In the genomic region with DNA sequence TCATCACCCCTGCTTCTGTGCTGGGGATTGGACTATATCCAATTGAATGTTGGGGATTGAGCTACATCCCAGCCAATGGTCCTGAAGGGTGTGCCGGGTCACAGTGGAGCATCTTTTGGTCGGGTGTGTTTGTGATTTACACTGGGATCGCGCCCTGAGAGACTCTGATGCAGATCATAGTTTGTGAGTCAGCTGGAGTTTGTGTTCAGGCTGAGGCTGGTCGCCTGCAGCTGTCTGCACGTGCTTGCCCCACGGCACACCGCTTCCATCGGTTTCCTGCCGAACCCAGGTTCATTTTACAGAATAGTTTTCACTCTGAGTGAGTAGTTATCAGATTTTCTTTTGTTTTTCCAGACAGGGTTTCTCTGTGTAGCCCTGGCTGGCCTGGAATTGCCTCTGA, we compare ENCODE assay signal across 16 mouse cellular contexts. TPM values are rescaled to one million over a fixed set of nuclear protein-coding genes. Genes with fewer than 3 reads are reported as not detected.
A peak's percentile ranks its signal among the peaks of the same experiment; 100 is the strongest.
DNase-seq lines count a peak whose midpoint lies in the region; ATAC-seq and TF ChIP-seq lines count a peak whose summit lies in the region.
"Had no signal": no experiment of that assay in that cellular context is flagged by ENCODE, and none has a peak within 500 bp of the region (broad histone marks: within the 10 kb centered on the region; RNA-seq: fewer than 3 reads in every experiment).

No protein-coding gene starts in this region.

- no peak overlapping the region for H3K4me2 ChIP-seq in embryonic facial prominence, embryonic 15.5 days (replicated peaks)
- H3K4me2 ChIP-seq in stomach, embryonic 16.5 days (ENCODE audit: low read depth, low read length), result no peak overlapping the region
- no peak overlapping the region for H3K4me2 ChIP-seq in lung, postnatal 0 days (replicated peaks; ENCODE audit: low read depth, low read length)
- H3K4me2 ChIP-seq: intestine, embryonic 15.5 days; midbrain, embryonic 13.5 days had no signal

- 29% methylated on average over 10 of the region's 10 CpGs for WGBS in embryonic facial prominence, embryonic 15.5 days
- 45% methylated on average over 10 of the region's 10 CpGs for WGBS in stomach, embryonic 16.5 days
- 53% methylated on average over 10 of the region's 10 CpGs for WGBS in lung, postnatal 0 days

- peaks cover 85% of the 10 kb centered on the region for H3K4me1 ChIP-seq in embryonic facial prominence, embryonic 15.5 days
- H3K4me1 ChIP-seq in stomach, embryonic 16.5 days (ENCODE audit: control insufficient read depth, insufficient read depth, low read length), result peaks cover 47% of the 10 kb centered on the region
- peaks cover 31% of the 10 kb centered on the region for H3K4me1 ChIP-seq in lung, postnatal 0 days (ENCODE audit: insufficient read depth, low read depth, low read length)

- 0 out of 2 replicates have a peak, but pooled peaks cover 3% of the 10 kb centered on the region for H3K36me3 ChIP-seq in embryonic facial prominence, embryonic 15.5 days
- H3K36me3 ChIP-seq in stomach, embryonic 16.5 days (ENCODE audit: control insufficient read depth, insufficient read depth, low read length), result no peaks in the 10 kb centered on the region
- peaks cover 12% of the 10 kb centered on the region for H3K36me3 ChIP-seq in lung, postnatal 0 days (ENCODE audit: insufficient read depth, low read length)
- H3K36me3 ChIP-seq: intestine, embryonic 15.5 days had no signal

- TF ChIP-seq CTCF in left cerebral cortex, adult 2 months (IDR thresholded peaks at IDR 0.05), result no peak
- no peak for TF ChIP-seq CTCF in lung, postnatal 0 days (IDR thresholded peaks at IDR 0.05)

- H3K4me3 ChIP-seq in left cerebral cortex, adult 2 months, result no peak overlapping the region; the same call in 1 of the 2 replicates
- no peak overlapping the region for H3K4me3 ChIP-seq in embryonic facial prominence, embryonic 15.5 days (replicated peaks)
- no peak overlapping the region for H3K4me3 ChIP-seq in stomach, embryonic 16.5 days (replicated peaks; ENCODE audit: low read length)
- H3K4me3 ChIP-seq in lung, postnatal 0 days (ENCODE audit: low read depth, low read length), result no peak overlapping the region
- H3K4me3 ChIP-seq: intestine, embryonic 15.5 days; midbrain, embryonic 13.5 days had no signal

- intact Hi-C loops in heart, postnatal 36 days (cut with DNase I), result no loop called here
- intact Hi-C loops in left cerebral cortex, adult 2 months (cut with DNase I), result no loop called here
- intact Hi-C loops in left cerebral cortex, postnatal 14 days (cut with DNase I), result no loop called here

- H3K9me3 ChIP-seq in embryonic facial prominence, embryonic 15.5 days (replicated peaks), result no peaks in the 10 kb centered on the region
- H3K9me3 ChIP-seq in stomach, embryonic 16.5 days (replicated peaks; ENCODE audit: control insufficient read depth, low read length), result no peaks in the 10 kb centered on the region
- H3K9me3 ChIP-seq in lung, postnatal 0 days (ENCODE audit: low read length), result no peaks in the 10 kb centered on the region
- H3K9me3 ChIP-seq: intestine, embryonic 15.5 days; midbrain, embryonic 13.5 days had no signal

- H3K27ac ChIP-seq in left cerebral cortex, adult 2 months, result peak overlapping the region; percentile 24
- H3K27ac ChIP-seq in embryonic facial prominence, embryonic 15.5 days (replicated peaks), result peak overlapping the region; percentile 6; the same call in 1 of the 2 replicates
- H3K27ac ChIP-seq in stomach, embryonic 16.5 days (ENCODE audit: low read length), result no peak overlapping the region
- H3K27ac ChIP-seq in lung, postnatal 0 days (ENCODE audit: low read length), result no peak overlapping the region
- H3K27ac ChIP-seq: intestine, embryonic 15.5 days; macrophage; midbrain, embryonic 13.5 days had no signal

- no peak overlapping the region for H3K9ac ChIP-seq in embryonic facial prominence, embryonic 15.5 days
- 0 out of 2 replicates have a peak overlapping the region, but pooled peaks have one; percentile 34 for H3K9ac ChIP-seq in stomach, embryonic 16.5 days (ENCODE audit: low read length)
- no peak overlapping the region for H3K9ac ChIP-seq in lung, postnatal 0 days (replicated peaks; ENCODE audit: low read depth)
- H3K9ac ChIP-seq: intestine, embryonic 15.5 days; liver, postnatal 0 days; midbrain, embryonic 13.5 days had no signal

- ATAC-seq in embryonic facial prominence, embryonic 15.5 days (ENCODE audit: insufficient number of reproducible peaks, low FRiP score, low TSS enrichment, low read depth), result no peak
- ATAC-seq in stomach, embryonic 16.5 days (ENCODE audit: insufficient read depth, low FRiP score), result no peak
- ATAC-seq in lung, postnatal 0 days, result no peak
- ATAC-seq: intestine, embryonic 15.5 days; liver, postnatal 0 days; midbrain, embryonic 13.5 days had no signal

- TF ChIP-seq EP300 in lung, postnatal 0 days (IDR thresholded peaks at IDR 0.05), result no peak

- no peaks in the 10 kb centered on the region for H3K27me3 ChIP-seq in embryonic facial prominence, embryonic 15.5 days
- no peaks in the 10 kb centered on the region for H3K27me3 ChIP-seq in stomach, embryonic 16.5 days (ENCODE audit: control insufficient read depth, insufficient read depth, low read length)
- no peaks in the 10 kb centered on the region for H3K27me3 ChIP-seq in lung, postnatal 0 days (replicated peaks; ENCODE audit: insufficient read depth, low read length)
- H3K27me3 ChIP-seq: midbrain, embryonic 13.5 days had no signal

- peak; percentile 92 for DNase-seq in heart, adult 11 months
- no peak for DNase-seq in heart, postnatal 36 days
- DNase-seq in left cerebral cortex, adult 2 months (ENCODE audit: extremely low spot score in 1 of 2, low spot score in 2 of 2), result peak in 1 of 2 experiments; percentile 13
- DNase-seq in left cerebral cortex, postnatal 14 days (ENCODE audit: low spot score in 2 of 2), result no peak
- no peak for DNase-seq in lung, postnatal 0 days (ENCODE audit: low spot score)
- no peak for DNase-seq in right cerebral cortex, postnatal 14 days
- DNase-seq: adrenal gland, postnatal 14 days; B cell, adult 2 months; left cerebral cortex, postnatal 4 days; liver, postnatal 0 days; right cerebral cortex, postnatal 25 days had no signal

RNA-seq across cellular contexts. Expression of a gene that starts 9.6 kb away (rescaled TPM):
- 10 to 100 TPM; 67.9 to 75.2 TPM for total RNA-seq in heart, postnatal 36 days (2021)
- total RNA-seq in left cerebral cortex, adult 2 months (2021), result 100 to 1,000 TPM; 198 to 229 TPM
- total RNA-seq in left cerebral cortex, postnatal 14 days (2021), result 100 to 1,000 TPM; 172 to 175 TPM
- 61.4 and 69.3 TPM in 2 replicates for polyA plus RNA-seq in embryonic facial prominence, embryonic 15.5 days (2015; fragmentation: Nextera tagmentation; extraction: Ambion mirVana)
- polyA plus RNA-seq in stomach, embryonic 16.5 days (2015; fragmentation: Nextera tagmentation; extraction: Ambion mirVana), result 61.7 and 62.5 TPM in 2 replicates
- 62.2 and 62.4 TPM in 2 replicates for polyA plus RNA-seq in lung, postnatal 0 days (2015; fragmentation: Nextera tagmentation; extraction: Ambion mirVana)

Comparison
In these comparisons a context has a peak if more than half of its experiments do, and no peak if none do; other contexts are left out.
1. H3K27ac ChIP-seq: peak in left cerebral cortex, adult 2 months (single experiment) and embryonic facial prominence, embryonic 15.5 days (single experiment); none in stomach, embryonic 16.5 days (single experiment) and lung, postnatal 0 days (single experiment).